Mouse (Mus musculus) liver, embryonic 15.5 days (tissue): ENCODE data around the gene Ralgps1. TPM values are rescaled to one million over a fixed set of nuclear protein-coding genes. Genes with fewer than 3 reads are reported as not detected.

Experiments
- ATAC-seq: fragments of 200-750 bp; cut with Nextera tagmentation; 2 replicates; pipeline ENCODE4 v1.8.0; 2017; ENCODE audit warnings: moderate number of reproducible peaks, mild to moderate bottlenecking, moderate library complexity; ENCODE audit not compliant: insufficient read depth
- H3K27ac ChIP-seq: fragments of 300-500 bp; sonication (generic); replicated peaks from 2 replicates; pipeline ENCODE4 v1.5.1; 2015; ENCODE audit warnings: mild to moderate bottlenecking, inconsistent platforms
- H3K27me3 ChIP-seq: fragments of 300-500 bp; sonication (generic); 2 replicates; pipeline ENCODE4 v1.6.1; 2015; ENCODE audit warnings: mild to moderate bottlenecking, inconsistent platforms
- H3K36me3 ChIP-seq: fragments of 300-500 bp; sonication (generic); replicated peaks from 2 replicates; pipeline ENCODE4 v1.6.1; 2015; ENCODE audit warnings: moderate library complexity, mild to moderate bottlenecking, inconsistent platforms
- H3K4me1 ChIP-seq: fragments of 300-500 bp; sonication (generic); replicated peaks from 2 replicates; pipeline ENCODE4 v1.6.1; 2015; ENCODE audit warnings: inconsistent platforms
- H3K4me2 ChIP-seq: fragments of 300-500 bp; sonication (generic); 2 replicates; pipeline ENCODE4 v1.6.1; 2015; ENCODE audit warnings: moderate library complexity, mild to moderate bottlenecking, inconsistent platforms
- H3K4me3 ChIP-seq: fragments of 300-500 bp; sonication (generic); replicated peaks from 2 replicates; pipeline ENCODE4 v1.5.1; 2015; ENCODE audit warnings: mild to moderate bottlenecking, inconsistent platforms
- H3K9ac ChIP-seq: fragments of 300-500 bp; sonication (generic); 2 replicates; pipeline ENCODE4 v1.6.1; 2015; ENCODE audit warnings: moderate library complexity, mild to moderate bottlenecking, inconsistent platforms
- H3K9me3 ChIP-seq: fragments of 300-500 bp; sonication (generic); replicated peaks from 2 replicates; pipeline ENCODE4 v1.6.1; 2016; ENCODE audit warnings: inconsistent platforms
- WGBS: fragments of 180-500 bp; shearing (Covaris S2); methylation state at CpG from one replicate; pipeline ENCODE4 v1.1.7; 2015; ENCODE audit warnings: mixed read lengths; ENCODE audit not compliant: insufficient replicate concordance; 5-methylcytosine and 5-hydroxymethylcytosine counted together
- polyA plus RNA-seq: library from polyadenylated mRNA; unstranded; fragments of >200 nt; fragmentation: Nextera tagmentation; extraction: Ambion mirVana; gene quantifications from 2 replicates; pipeline ENCODE4 v1.2.1, GENCODE M21; 2015

Gene Ralgps1
- polyA plus RNA-seq, 1 experiment from 2014 or later = 0.90 TPM

GRCm38 (mm10) chr2:33154751-33155372, 216.4 kb downstream of the Ralgps1 start:
- ATAC-seq = no peak
- Histone ChIP-seq H3K4me1 (no peaks in the 10 kb centered on the region), H3K27me3 (no peaks in the 10 kb centered on the region), H3K9ac (no peak overlapping the region), H3K27ac (no peak overlapping the region), H3K4me2 (no peak overlapping the region), H3K4me3 (no peak overlapping the region), H3K9me3 (no peaks in the 10 kb centered on the region), H3K36me3 (no peaks in the 10 kb centered on the region)
- WGBS = 22% methylated on average over 5 of the region's 5 CpGs

- Histone ChIP-seq H3K4me1 (no peaks in the 10 kb centered on the region), H3K9ac (no peak overlapping the region), H3K9me3 (no peaks in the 10 kb centered on the region), H3K4me2 (no peak overlapping the region), H3K27me3 (no peaks in the 10 kb centered on the region), H3K36me3 (no peaks in the 10 kb centered on the region), H3K27ac (no peak overlapping the region), H3K4me3 (no peak overlapping the region)
- 63% methylated on average over 4 of the region's 4 CpGs for WGBS
- ATAC-seq = no peak
These were observed 224.3 kb downstream of the Ralgps1 start for GRCm38 (mm10) chr2:33146994-33147393.

GRCm38 (mm10) chr2:33143292-33143691, 228.0 kb downstream of the Ralgps1 start:
- Histone ChIP-seq H3K27me3 (no peaks in the 10 kb centered on the region), H3K36me3 (no peaks in the 10 kb centered on the region), H3K4me2 (no peak overlapping the region), H3K27ac (no peak overlapping the region), H3K4me3 (no peak overlapping the region), H3K4me1 (no peaks in the 10 kb centered on the region), H3K9ac (no peak overlapping the region), H3K9me3 (no peaks in the 10 kb centered on the region)
- 66% methylated on average over 2 of the region's 2 CpGs for WGBS
- no peak for ATAC-seq

GRCm38 (mm10) chr2:33138491-33138890, 232.8 kb downstream of the Ralgps1 start:
- no peaks in the 10 kb centered on the region for H3K9me3 ChIP-seq

GRCm38 (mm10) chr2:33137731-33138130, 233.6 kb downstream of the Ralgps1 start:
- WGBS = 48% methylated on average over 4 of the region's 4 CpGs

More at GRCm38 (mm10) chr2:33138491-33138890, 232.8 kb downstream of the Ralgps1 start:
- 45% methylated on average over 2 of the region's 2 CpGs for WGBS
- Histone ChIP-seq H3K9ac (no peak overlapping the region), H3K4me1 (no peaks in the 10 kb centered on the region), H3K4me3 (no peak overlapping the region), H3K27ac (no peak overlapping the region), H3K4me2 (no peak overlapping the region), H3K36me3 (no peaks in the 10 kb centered on the region), H3K27me3 (peaks cover 8% of the 10 kb centered on the region)
- ATAC-seq = no peak

GRCm38 (mm10) chr2:33137244-33137643, 234.0 kb downstream of the Ralgps1 start:
- H3K27me3 ChIP-seq = peaks cover 18% of the 10 kb centered on the region
- no peak overlapping the region for H3K4me3 ChIP-seq
- WGBS = 68% methylated on average over 9 of the region's 9 CpGs
- H3K4me1 ChIP-seq = no peaks in the 10 kb centered on the region
- ATAC-seq = no peak
- no peaks in the 10 kb centered on the region for H3K36me3 ChIP-seq
- no peak overlapping the region for H3K27ac ChIP-seq
- no peak overlapping the region for H3K9ac ChIP-seq
- no peaks in the 10 kb centered on the region for H3K9me3 ChIP-seq
- H3K4me2 ChIP-seq = no peak overlapping the region

More at GRCm38 (mm10) chr2:33137731-33138130, 233.6 kb downstream of the Ralgps1 start:
- Histone ChIP-seq H3K4me3 (no peak overlapping the region), H3K4me1 (no peaks in the 10 kb centered on the region), H3K9me3 (no peaks in the 10 kb centered on the region), H3K9ac (no peak overlapping the region), H3K36me3 (no peaks in the 10 kb centered on the region), H3K27ac (no peak overlapping the region), H3K27me3 (peaks cover 13% of the 10 kb centered on the region), H3K4me2 (no peak overlapping the region)
- ATAC-seq = no peak

GRCm38 (mm10) chr2:33136366-33136765, 234.9 kb downstream of the Ralgps1 start:
- Histone ChIP-seq H3K27ac (no peak overlapping the region), H3K27me3 (peaks cover 27% of the 10 kb centered on the region), H3K36me3 (no peaks in the 10 kb centered on the region), H3K4me3 (no peak overlapping the region), H3K4me2 (no peak overlapping the region), H3K9me3 (no peaks in the 10 kb centered on the region), H3K4me1 (peaks cover 7% of the 10 kb centered on the region), H3K9ac (no peak overlapping the region)
- 80% methylated on average over 6 of the region's 6 CpGs for WGBS
- ATAC-seq = no peak

GRCm38 (mm10) chr2:33134766-33135490, 236.4 kb downstream of the Ralgps1 start:
- no peaks in the 10 kb centered on the region for H3K36me3 ChIP-seq

GRCm38 (mm10) chr2:33132306-33132705, 239.0 kb downstream of the Ralgps1 start:
- ATAC-seq = no peak
- H3K27ac ChIP-seq = no peak overlapping the region
- H3K27me3 ChIP-seq = peaks cover 46% of the 10 kb centered on the region
- H3K36me3 ChIP-seq = no peaks in the 10 kb centered on the region
- WGBS = 4% methylated on average over 7 of the region's 7 CpGs
- H3K9me3 ChIP-seq = no peaks in the 10 kb centered on the region
- H3K4me1 ChIP-seq = peaks cover 26% of the 10 kb centered on the region
- no peak overlapping the region for H3K4me3 ChIP-seq
- no peak overlapping the region for H3K4me2 ChIP-seq
- H3K9ac ChIP-seq = no peak overlapping the region

More at GRCm38 (mm10) chr2:33134766-33135490, 236.4 kb downstream of the Ralgps1 start:
- Histone ChIP-seq H3K9ac (no peak overlapping the region), H3K4me2 (no peak overlapping the region), H3K4me3 (no peak overlapping the region), H3K9me3 (no peaks in the 10 kb centered on the region), H3K27me3 (peaks cover 32% of the 10 kb centered on the region), H3K4me1 (peaks cover 22% of the 10 kb centered on the region), H3K27ac (no peak overlapping the region)
- ATAC-seq = no peak
- WGBS = 45% methylated on average over 7 of the region's 7 CpGs

- Histone ChIP-seq H3K4me3 (peak within 1 kb of the TSS; percentile 63), H3K4me2 (peak within 1 kb of the TSS; percentile 95), H3K27me3 (peaks cover 46% of the 10 kb centered on the region), H3K4me1 (peaks cover 26% of the 10 kb centered on the region), H3K9ac (no peak within 1 kb of the TSS), H3K36me3 (no peaks in the 10 kb centered on the region), H3K27ac (peak within 1 kb of the TSS; percentile 55; the same call in 1 of the 2 replicates), H3K9me3 (no peaks in the 10 kb centered on the region)
- no peak; the same call in 1 of the 2 replicates for ATAC-seq
- WGBS = under 1% methylated on average over 22 of the region's 22 CpGs
These were observed 239.7 kb downstream of the Ralgps1 start, which contains the start of gene Garnl3 for GRCm38 (mm10) chr2:33131500-33132092. TSS of gene Garnl3 (minus strand) at chr2:33131654.
